Comparison of ENCODE assay signal across 8 mouse cellular contexts in the genomic region with DNA sequence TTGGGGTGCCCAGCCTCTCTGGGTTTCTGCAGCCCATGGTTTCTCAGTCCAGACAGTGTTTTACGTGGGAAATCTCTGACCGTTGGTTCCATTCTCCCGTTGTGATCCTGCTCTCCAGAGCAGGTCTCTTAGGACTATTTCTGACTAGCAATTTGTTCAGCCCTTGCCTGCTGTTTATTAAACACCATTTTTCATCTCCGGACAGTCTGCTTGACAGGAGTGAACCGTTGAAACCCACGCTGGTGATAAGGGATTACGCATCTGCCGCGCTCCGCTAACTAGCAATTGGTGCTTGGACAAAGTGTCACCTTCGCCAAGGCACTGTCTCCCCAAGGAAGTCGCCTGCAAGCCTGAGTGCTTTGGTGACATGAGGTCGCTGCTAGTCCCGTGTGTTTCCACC. TPM values are rescaled to one million over a fixed set of nuclear protein-coding genes. Genes with fewer than 3 reads are reported as not detected.
DNase-seq lines count a peak whose midpoint lies in the region; ATAC-seq and TF ChIP-seq lines count a peak whose summit lies in the region.

No protein-coding gene starts in this region.

- H3K27ac ChIP-seq in heart, embryonic 15.5 days = no peak overlapping the region
- no peak overlapping the region for H3K27ac ChIP-seq in limb, embryonic 12.5 days

- H3K4me3 ChIP-seq in E14TG2a.4 (replicated peaks; ENCODE audit: low read length) = peak overlapping the region; percentile 65
- H3K4me3 ChIP-seq in heart, embryonic 15.5 days = peak overlapping the region; percentile 55
- H3K4me3 ChIP-seq in limb, embryonic 12.5 days (replicated peaks) = peak overlapping the region; percentile 47

- 7% methylated on average over 14 of the region's 14 CpGs for WGBS in heart, embryonic 15.5 days
- 5% methylated on average over 14 of the region's 14 CpGs for WGBS in limb, embryonic 12.5 days

- peaks cover 47% of the 10 kb centered on the region for H3K4me1 ChIP-seq in E14TG2a.4 (replicated peaks; ENCODE audit: low read depth, low read length)
- H3K4me1 ChIP-seq in heart, embryonic 15.5 days (replicated peaks) = peaks cover 12% of the 10 kb centered on the region
- peaks cover 7% of the 10 kb centered on the region for H3K4me1 ChIP-seq in limb, embryonic 12.5 days (replicated peaks)

- H3K9me3 ChIP-seq in E14TG2a.4 (ENCODE audit: low read length) = no peaks in the 10 kb centered on the region
- no peaks in the 10 kb centered on the region for H3K9me3 ChIP-seq in heart, embryonic 15.5 days (replicated peaks)
- H3K9me3 ChIP-seq in limb, embryonic 12.5 days = no peaks in the 10 kb centered on the region

- DNase-seq in adrenal gland, adult 2 months = peak; percentile 7
- DNase-seq in adrenal gland, adult 8-10 months = no peak
- peak; percentile 25 for DNase-seq in retina, embryonic 14.5 days (ENCODE audit: low spot score)
- no peak for DNase-seq in cerebellum, adult 8-10 months
- DNase-seq in cerebellum, adult 11 months = no peak

- peaks cover 27% of the 10 kb centered on the region for H3K27me3 ChIP-seq in E14TG2a.4 (ENCODE audit: insufficient read depth, low read length)
- H3K27me3 ChIP-seq in heart, embryonic 15.5 days = peaks cover 13% of the 10 kb centered on the region
- H3K27me3 ChIP-seq in limb, embryonic 12.5 days = peaks cover 34% of the 10 kb centered on the region

- H3K36me3 ChIP-seq in E14TG2a.4 (ENCODE audit: insufficient read depth, low read length) = no peaks in the 10 kb centered on the region
- no peaks in the 10 kb centered on the region for H3K36me3 ChIP-seq in heart, embryonic 15.5 days
- H3K36me3 ChIP-seq in limb, embryonic 12.5 days = no peaks in the 10 kb centered on the region

- no peak for ATAC-seq in heart, embryonic 15.5 days (replicated peaks; ENCODE audit: insufficient number of reproducible peaks, insufficient read depth, low FRiP score, low read depth)
- no peak for ATAC-seq in limb, embryonic 12.5 days (ENCODE audit: insufficient number of reproducible peaks, insufficient read depth, low FRiP score, low TSS enrichment, low read depth)

- H3K4me2 ChIP-seq in heart, embryonic 15.5 days = peak overlapping the region; percentile 92
- H3K4me2 ChIP-seq in limb, embryonic 12.5 days = peak overlapping the region; percentile 82

- no peak overlapping the region for H3K9ac ChIP-seq in heart, embryonic 15.5 days
- H3K9ac ChIP-seq in limb, embryonic 12.5 days (replicated peaks) = no peak overlapping the region

- no peak for TF ChIP-seq CTCF in E14TG2a.4 (conservative IDR thresholded peaks at IDR 0.05; ENCODE audit: low read length)

RNA-seq across cellular contexts. Expression of gene Eci3, which starts 0.8 kb away (rescaled TPM):
- total RNA-seq in adrenal gland, adult 2 months (2021) = 1 to 10 TPM; 2.6 to 3.0 TPM
- 0.35 TPM in 2 replicates for polyA plus RNA-seq in adrenal gland, adult 2 months (2012; rRNA removed)
- 1 to 10 TPM; 1.6 to 4.7 (median 2.5) TPM for total RNA-seq in adrenal gland, adult 8-10 months (2022)
- polyA plus RNA-seq in heart, embryonic 15.5 days (2015; fragmentation: Nextera tagmentation; extraction: Ambion mirVana) = 0.30 and 0.75 TPM in 2 replicates
- 0.22 and 0.73 TPM in 2 replicates for polyA plus RNA-seq in limb, embryonic 12.5 days (2016; fragmentation: Nextera tagmentation; extraction: Ambion mirVana)

RNA-seq across cellular contexts. Expression of gene 4933417A18Rik, which starts 40.2 kb away (rescaled TPM):
- total RNA-seq in adrenal gland, adult 2 months (2021) = not detected
- not detected in 2 replicates for polyA plus RNA-seq in adrenal gland, adult 2 months (2012; rRNA removed)
- not detected for total RNA-seq in adrenal gland, adult 8-10 months (2022)
- polyA plus RNA-seq in heart, embryonic 15.5 days (2015; fragmentation: Nextera tagmentation; extraction: Ambion mirVana) = not detected in 2 replicates
- polyA plus RNA-seq in limb, embryonic 12.5 days (2016; fragmentation: Nextera tagmentation; extraction: Ambion mirVana) = not detected in 2 replicates

RNA-seq across cellular contexts. Expression of gene Fam217a, which starts 40.3 kb away (rescaled TPM):
- total RNA-seq in adrenal gland, adult 2 months (2021) = 1 to 10 TPM; 1.1 to 1.4 TPM
- polyA plus RNA-seq in adrenal gland, adult 2 months (2012; rRNA removed) = 0.20 and 0.46 TPM in 2 replicates
- 1 to 10 TPM; 1.3 to 2.6 (median 1.7) TPM for total RNA-seq in adrenal gland, adult 8-10 months (2022)
- 1.4 and 2.3 TPM in 2 replicates for polyA plus RNA-seq in heart, embryonic 15.5 days (2015; fragmentation: Nextera tagmentation; extraction: Ambion mirVana)
- polyA plus RNA-seq in limb, embryonic 12.5 days (2016; fragmentation: Nextera tagmentation; extraction: Ambion mirVana) = 0.78 and 1.0 TPM in 2 replicates

Comparison
In these comparisons a context has a peak if more than half of its experiments do, and no peak if none do; other contexts are left out.
1. DNase-seq: peak in adrenal gland, adult 2 months (single experiment) and retina, embryonic 14.5 days (single experiment); none in adrenal gland, adult 8-10 months (single experiment), cerebellum, adult 8-10 months (single experiment) and cerebellum, adult 11 months (single experiment).
2. Peak in every context shown above with its lines, with median percentiles within 50 percentile points of each other: H3K4me3 ChIP-seq.